In genomic region chr8:105241016-105241415, GRCm38 (mm10) we compare ENCODE assay signal across 29 mouse cellular contexts. TPM values are rescaled to one million over a fixed set of nuclear protein-coding genes. Genes with fewer than 3 reads are reported as not detected.
"Had no signal": no experiment of that assay in that cellular context is flagged by ENCODE, and none has a peak within 500 bp of the region (broad histone marks: within the 10 kb centered on the region; RNA-seq: fewer than 3 reads in every experiment).

No protein-coding gene starts in this region.

- H3K4me3 ChIP-seq: embryonic facial prominence, embryonic 10.5 days; embryonic facial prominence, embryonic 12.5 days; embryonic facial prominence, embryonic 13.5 days; embryonic facial prominence, embryonic 15.5 days; erythroblast, embryonic 14.5 days; forebrain, embryonic 10.5 days; forebrain, embryonic 12.5 days; forebrain, embryonic 13.5 days; forebrain, embryonic 15.5 days; gastrocnemius, adult 2 months had no signal

- DNase-seq: cerebellum, adult 2 months; cerebellum, adult 8-10 months; cerebellum, adult 9-10 months; cerebellum, adult 9-11 months; cerebellum, postnatal 10 days; cerebellum, postnatal 14 days; cerebellum, postnatal 25 days; cerebellum, postnatal 36 days; embryo, embryonic 11 days; forebrain, postnatal 0 days; gastrocnemius, adult 2 months; gastrocnemius, postnatal 10 days; gastrocnemius, postnatal 14 days; gastrocnemius, postnatal 25 days; gastrocnemius, postnatal 36 days; heart, adult 11 months; heart, adult 18-20 months had no signal

- H3K4me2 ChIP-seq: embryonic facial prominence, embryonic 12.5 days; embryonic facial prominence, embryonic 13.5 days; embryonic facial prominence, embryonic 15.5 days; forebrain, embryonic 12.5 days; forebrain, embryonic 13.5 days; forebrain, embryonic 15.5 days had no signal

- ATAC-seq: forebrain, embryonic 13.5 days; forebrain, embryonic 14.5 days; forebrain, embryonic 15.5 days; forebrain, embryonic 16.5 days; forebrain, postnatal 0 days had no signal

- H3K9ac ChIP-seq: embryonic facial prominence, embryonic 12.5 days; embryonic facial prominence, embryonic 13.5 days; embryonic facial prominence, embryonic 15.5 days; forebrain, embryonic 12.5 days; forebrain, embryonic 13.5 days; forebrain, embryonic 15.5 days; forebrain, postnatal 0 days had no signal

- H3K9me3 ChIP-seq: embryonic facial prominence, embryonic 10.5 days; embryonic facial prominence, embryonic 12.5 days; embryonic facial prominence, embryonic 13.5 days; embryonic facial prominence, embryonic 15.5 days; forebrain, embryonic 10.5 days; forebrain, embryonic 12.5 days; forebrain, embryonic 13.5 days; forebrain, embryonic 15.5 days had no signal

- H3K27ac ChIP-seq: embryonic facial prominence, embryonic 10.5 days; embryonic facial prominence, embryonic 12.5 days; embryonic facial prominence, embryonic 13.5 days; embryonic facial prominence, embryonic 15.5 days; forebrain, embryonic 10.5 days; forebrain, embryonic 12.5 days; forebrain, embryonic 13.5 days; forebrain, embryonic 15.5 days; gastrocnemius, adult 2 months had no signal

- H3K27me3 ChIP-seq: embryonic facial prominence, embryonic 12.5 days; embryonic facial prominence, embryonic 13.5 days; embryonic facial prominence, embryonic 15.5 days; forebrain, embryonic 12.5 days; forebrain, embryonic 13.5 days; forebrain, embryonic 15.5 days had no signal

- H3K4me1 ChIP-seq: embryonic facial prominence, embryonic 10.5 days; embryonic facial prominence, embryonic 12.5 days; embryonic facial prominence, embryonic 13.5 days; embryonic facial prominence, embryonic 15.5 days; forebrain, embryonic 10.5 days; forebrain, embryonic 12.5 days; forebrain, embryonic 13.5 days; forebrain, embryonic 15.5 days had no signal

RNA-seq across cellular contexts. Expression of gene Hsf4, which starts 28.6 kb away (rescaled TPM):
- polyA plus RNA-seq: erythroblast, embryonic 14.5 days; forebrain, embryonic 10.5 days; forebrain, embryonic 11.5 days had no signal
